Mouse (Mus musculus): ENCODE results near the gene Gzmn.
"Not testable (repeated sequence)": the region's sequence is repeated elsewhere in the genome, so short reads cannot be mapped to it uniquely, and the experiment has no call there.

Gzmn gene

DNA sequence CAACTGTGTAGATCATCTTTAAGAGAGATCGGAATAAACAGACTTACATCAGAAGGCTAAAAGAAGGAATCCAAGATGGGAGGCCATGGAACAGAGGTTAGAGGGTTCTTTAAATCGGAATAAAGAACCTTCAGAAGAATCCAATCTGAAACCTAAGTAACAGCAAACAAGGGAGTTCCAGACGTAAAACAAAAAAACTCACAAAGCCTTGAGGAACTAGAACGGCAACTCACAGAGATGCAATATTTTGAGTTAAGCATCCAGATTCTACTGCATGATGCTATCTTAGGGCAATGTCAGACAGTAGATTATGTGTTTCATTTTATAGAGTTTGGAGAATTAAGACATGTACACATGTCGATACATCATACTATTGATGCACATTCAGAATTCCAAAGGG lies at the start of gene Gzmn:
Gzmn (minus strand) TSS at position 101 of the 400 bp plus-strand sequence.
- in situ Hi-C loops (cut with MseI, MboI), result no loop called here

DNA sequence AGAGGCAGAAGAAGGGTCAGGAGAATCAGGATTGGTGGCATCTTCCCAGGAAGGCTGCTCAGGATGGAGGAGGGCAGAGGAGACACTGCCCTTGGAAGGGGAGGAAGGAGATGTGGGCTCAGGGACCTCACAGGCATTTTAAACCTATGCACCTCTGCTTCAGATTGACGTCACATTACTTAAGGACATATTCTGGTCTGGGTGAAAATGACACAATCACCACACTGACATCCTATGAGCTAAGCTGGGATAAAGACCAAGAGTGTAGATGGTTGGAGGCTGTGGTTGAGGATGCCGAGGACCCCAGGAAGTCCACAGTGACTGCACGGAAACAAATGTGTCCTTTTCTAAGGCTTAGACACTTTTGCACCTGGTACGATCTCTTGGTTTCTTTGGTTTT lies 36.9 kb upstream of the Gzmn start, which contains the start of gene Gzmf:
Gzmf (minus strand) TSS at position 101 of the 400 bp plus-strand sequence.
- in situ Hi-C loops (cut with MseI, MboI), result no loop called here

DNA sequence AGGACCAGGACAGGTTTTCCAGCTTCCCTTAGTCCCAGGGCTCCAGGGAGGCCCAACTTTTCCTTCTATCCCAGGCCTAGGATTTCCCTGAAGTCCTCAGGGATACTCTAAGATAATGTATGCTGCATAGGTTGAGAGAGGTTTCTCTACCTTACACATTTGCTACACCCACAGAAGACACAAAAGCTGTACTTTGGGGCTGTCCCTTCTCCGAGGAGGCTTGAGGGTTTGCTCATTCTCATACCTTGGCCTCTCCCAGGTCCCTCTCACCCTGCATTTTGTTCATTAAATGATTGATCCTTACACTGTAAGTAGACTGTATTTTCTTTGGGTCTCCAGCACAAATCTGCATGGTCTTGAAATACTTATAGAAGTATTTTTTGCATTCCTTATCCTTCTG lies 31.2 kb upstream of the Gzmn start:
- in situ Hi-C loops (cut with MseI, MboI), result loop anchor here (10.0 kb wide), 2 partner anchors 89 to 99 kb away; no protein-coding TSS in a partner anchor

DNA sequence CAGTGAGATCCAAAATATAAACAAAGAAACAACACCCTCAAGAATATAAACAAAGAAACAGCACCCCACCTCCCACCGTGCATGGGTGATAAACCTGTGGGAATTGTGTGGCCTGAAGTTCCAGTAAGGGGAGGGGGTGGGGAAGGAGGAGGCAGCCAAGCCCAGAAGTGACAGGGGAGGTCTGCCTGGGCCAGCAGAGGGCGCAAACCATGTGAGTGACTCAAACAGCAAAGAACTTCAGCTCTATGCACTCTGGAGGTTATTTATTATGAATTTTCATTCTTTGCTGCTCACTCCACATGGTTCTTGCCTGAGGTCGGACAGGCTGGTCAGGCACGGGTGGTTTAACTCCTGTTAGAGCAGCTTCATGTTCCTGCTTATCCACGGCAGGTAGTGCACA lies 30.6 kb upstream of the Gzmn start:
- in situ Hi-C loops (cut with MseI, MboI), result loop anchor here (10.0 kb wide), 2 partner anchors 90 to 100 kb away; no protein-coding TSS in a partner anchor

DNA sequence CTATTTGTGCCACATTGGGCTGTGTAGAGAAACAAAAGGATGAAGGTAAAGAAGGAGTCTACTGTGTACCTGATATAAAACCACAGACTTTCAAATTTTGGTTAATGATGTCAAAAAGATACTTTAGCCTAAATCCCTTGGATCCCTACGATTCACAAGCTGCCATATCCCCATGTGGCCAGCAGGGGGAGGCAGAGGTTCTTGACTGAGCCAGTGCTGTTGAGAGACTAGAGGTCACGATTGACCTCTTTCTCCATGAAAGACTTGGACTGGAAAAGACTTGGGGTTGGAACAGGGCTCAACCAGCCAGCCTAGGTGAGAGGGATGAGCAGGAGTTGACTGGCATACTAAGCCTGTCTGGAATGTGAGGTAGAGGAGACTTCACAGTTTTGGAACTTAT lies 29.6 kb upstream of the Gzmn start:
- in situ Hi-C loops (cut with MseI, MboI), result loop anchor here (10.0 kb wide), 2 partner anchors 91 to 101 kb away; no protein-coding TSS in a partner anchor

DNA sequence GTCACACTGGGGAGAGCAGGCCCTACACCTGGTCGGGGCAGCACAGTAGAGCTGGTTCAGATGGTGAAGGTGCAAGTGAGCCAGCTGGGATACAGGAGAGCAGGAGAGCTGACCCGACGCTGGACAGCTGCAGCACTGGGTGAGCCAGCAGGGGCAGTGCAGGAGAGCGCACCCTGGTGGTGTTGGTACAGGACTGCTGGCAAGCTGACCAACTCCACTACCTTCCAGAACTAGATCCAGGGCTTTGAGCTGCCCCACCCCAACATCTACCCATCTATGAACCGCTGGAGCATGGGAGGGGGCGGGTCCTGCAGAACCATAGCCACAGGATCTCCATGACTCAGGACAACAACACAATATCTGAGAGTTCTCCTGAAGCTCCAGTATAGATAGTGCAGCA lies 12.5 kb upstream of the Gzmn start:
- in situ Hi-C loops (cut with MseI, MboI), result no loop called here

DNA sequence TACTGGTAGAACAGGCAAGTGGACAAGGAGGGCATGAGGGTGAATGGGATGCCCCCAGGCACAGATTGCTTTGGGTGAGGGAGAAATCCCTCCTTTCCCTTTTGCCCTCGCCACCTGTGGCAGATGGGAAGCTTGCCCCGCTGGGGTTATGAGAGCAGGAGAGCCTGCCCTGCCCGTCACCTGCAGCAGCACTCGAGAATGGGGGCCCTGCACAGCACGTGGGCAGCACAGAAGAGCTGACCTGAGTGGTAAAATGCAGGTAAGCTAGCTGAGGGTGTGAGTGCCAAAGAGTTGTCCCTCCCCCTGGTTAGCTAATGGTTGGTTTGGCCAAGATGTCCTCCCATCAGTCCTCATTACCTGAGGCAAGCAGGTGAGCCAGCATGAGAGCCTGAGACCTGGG lies 12.1 kb upstream of the Gzmn start:
- in situ Hi-C loops (cut with MseI, MboI), result no loop called here

DNA sequence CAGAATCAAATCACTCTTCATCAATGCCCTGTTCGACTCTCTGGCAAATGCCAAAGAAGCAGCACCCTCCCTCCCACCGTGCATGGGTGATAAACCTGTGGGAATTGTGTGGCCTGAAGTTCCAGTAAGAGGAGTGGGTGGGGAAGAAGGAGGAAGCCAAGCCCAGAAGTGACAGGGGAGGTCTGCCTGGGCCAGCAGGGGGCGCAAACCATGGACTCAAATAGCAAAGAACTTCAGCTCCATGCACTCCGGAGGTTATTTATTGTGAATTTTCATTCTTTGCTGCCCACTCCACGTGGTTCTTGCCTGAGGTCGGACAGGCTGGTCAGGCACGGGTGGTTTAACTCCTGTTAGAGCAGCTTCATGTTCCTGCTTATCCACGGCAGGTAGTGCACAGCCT lies 3.3 kb upstream of the Gzmn start:
- in situ Hi-C loops (cut with MseI, MboI), result not testable (repeated sequence)

DNA sequence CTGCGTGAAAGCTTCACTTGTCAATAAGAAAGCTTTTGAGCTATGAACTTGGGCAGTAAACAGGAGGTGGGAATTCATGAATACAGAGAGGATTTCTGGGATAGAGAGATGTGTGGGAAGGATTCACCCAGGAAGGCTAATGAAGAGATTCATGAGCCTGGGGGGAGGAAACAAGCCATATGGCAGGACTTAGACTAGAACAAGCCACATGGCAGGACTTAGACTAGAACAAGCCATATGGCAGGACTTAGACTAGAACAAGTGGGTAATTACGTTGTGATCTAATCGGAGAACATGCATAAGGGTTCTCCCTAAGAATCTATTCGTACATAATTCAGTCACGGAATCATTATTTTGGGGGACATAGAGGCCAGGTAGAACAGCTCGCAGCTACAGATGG lies 1.0 kb downstream of the Gzmn start:
- in situ Hi-C loops (cut with MseI, MboI), result no loop called here

DNA sequence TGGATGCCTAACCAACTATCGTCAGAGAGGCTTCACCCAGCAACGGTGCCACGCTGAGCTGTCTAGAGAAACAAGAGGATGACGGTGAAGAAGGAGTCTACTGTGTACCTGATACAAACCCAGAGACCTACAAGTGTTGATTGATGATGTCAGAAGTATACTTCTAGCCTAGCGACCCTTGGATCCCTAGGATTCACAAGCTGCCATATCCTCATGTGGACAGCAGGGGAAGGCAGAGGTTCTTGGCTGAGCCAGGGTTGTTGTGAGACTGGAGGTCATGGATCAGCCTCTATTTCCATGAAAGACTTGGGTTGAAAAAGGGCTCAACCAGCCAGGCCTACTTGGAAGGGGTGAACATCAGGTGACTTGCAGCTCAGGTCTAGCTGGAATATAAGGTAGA lies 1.7 kb downstream of the Gzmn start:
- in situ Hi-C loops (cut with MseI, MboI), result no loop called here

DNA sequence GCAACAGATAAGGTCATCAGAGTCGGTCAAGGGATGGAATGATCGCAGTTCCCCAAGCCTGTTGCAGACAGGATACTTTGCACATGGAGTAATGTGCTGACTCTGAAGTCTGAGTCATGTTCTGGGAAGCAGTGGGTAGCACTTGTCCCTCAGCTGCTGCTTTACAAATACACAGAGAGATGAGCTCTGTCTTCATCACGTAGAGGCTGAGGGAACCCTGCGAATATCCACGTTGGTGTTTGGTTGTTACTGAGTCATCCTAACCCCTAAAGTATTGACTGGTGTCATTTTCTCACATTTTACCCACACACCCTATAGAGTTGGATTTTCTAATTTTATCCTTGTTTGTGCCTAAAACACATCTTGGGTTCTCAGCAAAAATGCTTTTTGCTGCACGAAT lies 6.4 kb downstream of the Gzmn start:
- in situ Hi-C loops (cut with MseI, MboI), result no loop called here

DNA sequence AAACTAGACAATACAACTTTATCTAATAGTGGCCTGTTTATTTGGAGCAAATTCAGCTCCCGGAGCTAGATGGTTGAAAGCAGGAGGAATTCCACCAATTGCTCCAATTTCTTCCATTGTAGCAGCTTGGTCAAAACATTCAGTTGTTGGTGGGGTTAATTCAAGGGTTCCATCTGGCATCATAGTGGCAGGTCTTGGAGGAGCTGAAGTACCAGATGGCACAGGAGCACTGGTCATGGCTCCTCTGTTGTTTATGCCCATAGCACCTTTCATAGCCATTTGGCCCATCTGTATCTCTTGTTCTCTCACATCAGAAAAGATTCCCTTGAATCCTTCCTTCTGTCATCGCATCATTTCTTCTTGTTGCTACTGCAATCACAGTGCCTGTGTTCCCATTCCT lies 12.3 kb downstream of the Gzmn start:
- in situ Hi-C loops (cut with MseI, MboI), result no loop called here

DNA sequence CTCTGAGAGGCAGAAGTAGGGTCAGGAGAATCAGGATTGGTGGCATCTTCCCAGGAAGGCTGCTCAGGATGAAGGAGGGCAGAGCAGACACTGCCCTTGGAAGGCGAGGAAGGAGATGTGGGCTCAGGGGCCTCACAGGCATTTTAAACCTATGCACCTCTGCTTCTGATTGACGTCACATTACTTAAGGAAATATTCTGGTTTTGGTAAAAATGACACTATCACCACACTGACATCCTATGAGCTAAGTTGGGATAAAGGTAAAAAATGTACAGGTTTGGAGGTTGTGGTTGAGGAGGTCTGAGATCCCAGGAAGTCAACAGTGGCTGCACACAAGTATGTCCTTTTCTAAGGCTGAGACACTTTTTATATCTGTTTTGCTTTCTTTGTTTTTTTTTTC lies 14.9 kb downstream of the Gzmn start, which contains the start of gene Gzmg:
Gzmg (minus strand) TSS at position 101 of the 400 bp plus-strand sequence.
- in situ Hi-C loops (cut with MseI, MboI), result not testable (repeated sequence)

DNA sequence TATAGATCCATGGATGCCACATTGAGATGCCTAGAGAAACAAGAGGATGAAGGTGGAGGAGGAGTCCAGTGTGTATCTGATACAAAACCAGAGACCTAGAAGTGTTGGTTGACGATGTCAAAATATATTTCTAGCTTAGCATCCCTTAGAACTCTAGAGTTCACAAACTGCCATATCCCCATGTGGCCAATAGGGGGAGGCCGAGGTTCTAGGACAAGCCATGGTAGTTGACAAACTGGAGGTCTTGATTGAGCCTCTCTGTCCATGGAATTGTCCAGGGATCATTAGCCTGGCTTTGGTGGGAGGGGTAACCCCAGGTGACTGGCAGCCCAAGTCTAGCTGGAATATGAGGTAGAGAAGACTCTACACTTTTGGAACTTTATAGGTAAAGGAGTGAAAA lies 19.1 kb downstream of the Gzmn start:
- in situ Hi-C loops (cut with MseI, MboI), result no loop called here

DNA sequence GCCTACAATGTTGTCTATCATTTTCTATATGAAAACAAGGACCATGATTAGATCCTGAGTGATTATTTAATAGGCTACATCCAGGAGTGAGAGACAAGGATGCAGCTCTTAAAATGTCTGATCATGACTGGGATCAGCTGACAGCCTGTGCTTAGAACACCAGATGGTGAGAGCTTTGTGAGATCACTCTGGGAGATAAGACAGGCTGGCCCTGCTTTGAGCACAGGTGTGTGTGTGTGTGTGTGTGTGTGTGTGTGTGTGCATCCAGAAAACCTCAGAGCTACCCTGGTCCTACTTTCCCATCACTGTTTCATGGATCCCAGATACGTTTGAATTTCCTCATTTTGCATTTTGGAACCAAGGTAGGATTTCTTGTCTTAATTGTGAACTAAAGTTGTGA lies 40.7 kb downstream of the Gzmn start:
- in situ Hi-C loops (cut with MseI, MboI), result not testable (repeated sequence)

DNA sequence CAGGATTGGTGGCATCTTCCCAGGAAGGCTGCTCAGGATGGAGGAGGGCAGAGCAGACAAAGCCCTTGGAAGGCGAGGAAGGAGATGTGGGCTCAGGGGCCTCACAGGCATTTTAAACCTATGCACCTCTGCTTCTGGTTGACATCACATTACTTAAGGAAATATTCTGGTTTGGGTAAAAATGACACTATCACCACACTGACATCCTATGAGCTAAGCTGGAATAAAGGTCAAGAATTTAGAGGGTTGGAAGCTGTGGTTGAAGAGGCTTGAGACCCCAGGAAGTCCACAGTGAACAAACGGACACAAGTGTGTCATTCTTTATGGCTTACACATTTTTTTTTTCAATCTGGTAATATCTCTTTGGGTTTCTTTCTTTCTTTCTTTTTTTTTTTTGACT lies 41.9 kb downstream of the Gzmn start, which contains the start of gene Gzmd:
Gzmd (minus strand) TSS at position 101 of the 400 bp plus-strand sequence.
- in situ Hi-C loops (cut with MseI, MboI), result not testable (repeated sequence)

DNA sequence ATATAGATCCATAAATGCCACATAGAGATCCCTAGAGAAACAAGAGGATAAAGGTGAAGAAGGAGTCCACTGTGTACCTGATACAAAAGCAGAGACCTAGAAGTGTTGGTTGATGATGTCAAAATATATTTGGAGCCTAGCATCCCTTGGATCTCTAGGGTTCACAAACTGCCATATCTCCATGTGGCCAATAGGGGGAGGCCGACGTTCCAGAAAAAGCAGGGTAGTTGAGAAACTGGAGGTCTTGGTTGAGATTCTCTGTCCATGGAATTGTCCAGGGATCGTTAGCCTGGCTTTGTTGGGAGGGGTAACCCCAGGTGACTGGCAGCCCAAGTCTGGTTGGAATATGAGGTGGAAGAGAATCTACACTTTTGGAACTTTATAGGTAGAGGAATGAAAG lies 46.1 kb downstream of the Gzmn start:
- in situ Hi-C loops (cut with MseI, MboI), result no loop called here

DNA sequence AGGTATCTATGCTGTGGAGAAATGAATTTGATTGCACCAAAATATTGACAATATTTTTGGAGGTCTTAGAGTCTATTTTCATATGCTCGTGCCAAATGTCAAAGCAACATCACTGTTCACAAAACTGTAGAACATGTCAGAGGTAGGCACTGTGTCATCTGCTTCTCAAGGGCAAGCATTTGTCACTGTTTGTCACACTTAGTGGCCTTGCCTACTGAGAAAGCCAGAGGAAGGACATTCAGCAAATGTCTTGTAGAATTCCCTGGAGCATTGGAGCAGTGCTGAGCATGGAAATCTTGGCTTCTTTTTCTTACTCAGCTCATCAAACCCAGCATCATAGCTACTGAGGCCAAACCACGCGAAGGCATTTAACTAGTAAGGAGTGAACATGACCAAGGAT lies 50.9 kb downstream of the Gzmn start:
- in situ Hi-C loops (cut with MseI, MboI), result no loop called here

DNA sequence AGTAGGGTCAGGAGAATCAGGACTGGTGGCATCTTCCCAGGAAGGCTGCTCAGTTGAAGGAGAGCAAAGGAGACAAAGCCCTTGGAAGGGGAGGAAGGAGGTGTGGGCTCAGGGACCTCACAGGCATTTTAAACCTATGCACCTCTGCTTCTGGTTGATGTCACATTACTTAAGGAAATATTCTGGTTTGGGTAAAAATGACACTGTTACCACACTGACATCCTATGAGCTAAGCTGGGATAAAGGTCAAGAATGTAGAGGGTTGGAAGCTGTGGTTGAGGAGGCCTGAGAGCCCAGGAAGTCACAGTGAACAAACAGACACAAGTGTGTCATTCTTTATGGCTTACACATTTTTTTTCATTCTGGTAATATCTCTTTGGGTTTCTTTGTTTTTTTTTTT lies 53.9 kb downstream of the Gzmn start, which contains the start of gene Gzme:
Gzme (minus strand) TSS at position 101 of the 400 bp plus-strand sequence.
- in situ Hi-C loops (cut with MseI, MboI), result no loop called here

Data from mouse trophoblast stem cell (cell line).